Mouse (Mus musculus) bone marrow macrophage, adult 2 months (primary cell): ENCODE measurements around the gene Abhd2. TPM values are rescaled to one million over a fixed set of nuclear protein-coding genes. Genes with fewer than 3 reads are reported as not detected.

Experiments
- H3K27ac ChIP-seq: 2 replicates; pipeline ENCODE4 v1.5.1; 2012; ENCODE audit warnings: low read depth, low read length; ENCODE audit not compliant: insufficient read depth
- H3K4me1 ChIP-seq: 2 replicates; pipeline ENCODE4 v1.6.1; 2012; ENCODE audit warnings: low read length; ENCODE audit not compliant: control insufficient read depth, insufficient read depth
- H3K4me3 ChIP-seq: 2 replicates; pipeline ENCODE4 v1.5.1; 2012; ENCODE audit warnings: mild to moderate bottlenecking, low read length, moderate library complexity; ENCODE audit not compliant: insufficient read depth
- CTCF ChIP-seq: IDR thresholded peaks from 2 replicates; pipeline ENCODE4 v1.5.1; 2012; ENCODE audit warnings: low read depth, mild to moderate bottlenecking, low read length, moderate library complexity
- POLR2A ChIP-seq: IDR thresholded peaks from 2 replicates; pipeline ENCODE4 v1.6.1; 2012; ENCODE audit warnings: mild to moderate bottlenecking, low read depth, low read length, borderline replicate concordance
- polyA plus RNA-seq: library from polyadenylated mRNA; stranded (reverse); fragments of >200 nt; gene quantifications from 2 replicates; pipeline ENCODE4 v1.2.4, GENCODE M21; 2012; ENCODE audit not compliant: missing spikeins, insufficient read depth, insufficient read length

The Abhd2 gene
- polyA plus RNA-seq, 1 experiment: 25.9 TPM

DNA sequence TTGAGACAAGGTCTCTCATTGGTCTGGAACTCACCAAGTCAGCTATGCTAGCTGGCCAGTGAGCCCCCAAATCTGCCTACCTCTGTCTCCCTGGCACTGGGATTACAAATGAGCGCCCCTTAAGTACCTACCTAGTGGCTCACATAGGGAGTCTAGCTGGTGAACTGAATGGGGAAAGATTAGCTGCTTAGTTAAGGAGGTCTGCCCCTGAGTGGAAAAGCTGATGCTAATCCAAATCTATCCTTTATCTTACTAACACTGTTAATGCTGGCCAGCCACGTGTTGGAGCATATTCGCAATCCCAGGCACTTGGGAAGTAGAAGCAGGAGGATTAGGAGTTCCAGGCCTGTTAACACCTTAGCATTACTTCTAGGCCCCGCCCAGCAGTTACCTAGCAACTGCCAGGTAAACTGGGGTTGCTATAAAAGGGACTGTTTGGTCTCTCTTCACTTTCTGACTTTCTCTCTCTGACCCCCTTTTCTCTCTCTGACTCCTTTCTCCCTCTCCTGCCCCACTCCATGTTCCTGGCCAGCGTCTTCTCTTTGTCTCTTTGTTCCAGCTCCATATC lies 117.2 kb downstream of the Abhd2 start:
- Histone ChIP-seq H3K4me3 (no peak overlapping the region), H3K4me1 (peaks cover 8% of the 10 kb centered on the region), H3K27ac (no peak overlapping the region)
- TF ChIP-seq POLR2A (no peak), CTCF (no peak)

GRCm38 (mm10) chr7:79391471-79391870 lies 118.5 kb downstream of the Abhd2 start:
- H3K27ac ChIP-seq: 0 out of 2 replicates have a peak overlapping the region, but pooled peaks have one; percentile 53
- H3K4me1 ChIP-seq: peaks cover 8% of the 10 kb centered on the region
- TF ChIP-seq CTCF (no peak), POLR2A (no peak)
- H3K4me3 ChIP-seq: peak overlapping the region; percentile 87

GRCm38 (mm10) chr7:79391883-79392649 lies 119.1 kb downstream of the Abhd2 start, which contains the start of gene Fanci:
Gene Fanci, plus strand, starts transcription at chr7:79391929.
- Histone ChIP-seq H3K4me1 (peaks cover 4% of the 10 kb centered on the region), H3K4me3 (peak within 1 kb of the TSS; percentile 87), H3K27ac (peak within 1 kb of the TSS; percentile 53)
- no peak for TF ChIP-seq CTCF
- no peak for TF ChIP-seq POLR2A

GRCm38 (mm10) chr7:79392860-79393513 lies 120.0 kb downstream of the Abhd2 start:
- no peak overlapping the region for H3K27ac ChIP-seq
- peak overlapping the region; percentile 33 for H3K4me3 ChIP-seq
- H3K4me1 ChIP-seq: no peaks in the 10 kb centered on the region
- TF ChIP-seq POLR2A (no peak), CTCF (no peak)

DNA sequence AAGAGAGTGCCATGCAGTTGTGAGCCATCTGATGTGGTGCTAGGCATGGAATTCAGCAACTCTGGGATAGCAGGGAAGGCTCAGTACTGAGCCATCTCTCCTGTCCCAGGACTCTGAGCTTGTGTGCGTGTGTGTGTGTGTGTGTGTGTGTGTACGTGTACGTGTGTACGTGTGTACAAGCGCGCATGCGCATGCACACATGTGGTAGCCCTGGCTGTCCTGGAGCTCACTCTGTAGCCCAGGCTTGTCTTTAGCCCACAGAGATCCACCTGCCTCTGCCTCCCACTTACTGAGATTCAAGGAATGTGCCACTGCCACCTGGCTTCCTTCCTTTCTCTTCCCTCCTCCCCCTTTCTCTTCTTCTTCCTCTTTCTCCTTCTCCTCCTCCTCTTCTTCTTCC lies 120.9 kb downstream of the Abhd2 start:
- no peak overlapping the region for H3K27ac ChIP-seq
- no peak for TF ChIP-seq POLR2A
- TF ChIP-seq CTCF: no peak
- no peaks in the 10 kb centered on the region for H3K4me1 ChIP-seq
- H3K4me3 ChIP-seq: no peak overlapping the region

GRCm38 (mm10) chr7:79394666-79395065 lies 121.7 kb downstream of the Abhd2 start:
- no peak for TF ChIP-seq POLR2A
- Histone ChIP-seq H3K27ac (no peak overlapping the region), H3K4me1 (no peaks in the 10 kb centered on the region), H3K4me3 (no peak overlapping the region)

GRCm38 (mm10) chr7:79395186-79395585 lies 122.2 kb downstream of the Abhd2 start:
- TF ChIP-seq POLR2A (no peak), CTCF (no peak)
- Histone ChIP-seq H3K4me3 (no peak overlapping the region), H3K4me1 (no peaks in the 10 kb centered on the region), H3K27ac (no peak overlapping the region)

- no peak for TF ChIP-seq CTCF
- TF ChIP-seq POLR2A: no peak
- Histone ChIP-seq H3K4me3 (no peak overlapping the region), H3K4me1 (no peaks in the 10 kb centered on the region), H3K27ac (no peak overlapping the region)
Observed at GRCm38 (mm10) chr7:79397446-79397963, 124.5 kb downstream of the Abhd2 start.

- no peak overlapping the region for H3K27ac ChIP-seq
- H3K4me1 ChIP-seq: no peaks in the 10 kb centered on the region
- TF ChIP-seq CTCF (no peak), POLR2A (no peak)
- no peak overlapping the region for H3K4me3 ChIP-seq
Observed at GRCm38 (mm10) chr7:79398426-79398825, 125.4 kb downstream of the Abhd2 start.

DNA sequence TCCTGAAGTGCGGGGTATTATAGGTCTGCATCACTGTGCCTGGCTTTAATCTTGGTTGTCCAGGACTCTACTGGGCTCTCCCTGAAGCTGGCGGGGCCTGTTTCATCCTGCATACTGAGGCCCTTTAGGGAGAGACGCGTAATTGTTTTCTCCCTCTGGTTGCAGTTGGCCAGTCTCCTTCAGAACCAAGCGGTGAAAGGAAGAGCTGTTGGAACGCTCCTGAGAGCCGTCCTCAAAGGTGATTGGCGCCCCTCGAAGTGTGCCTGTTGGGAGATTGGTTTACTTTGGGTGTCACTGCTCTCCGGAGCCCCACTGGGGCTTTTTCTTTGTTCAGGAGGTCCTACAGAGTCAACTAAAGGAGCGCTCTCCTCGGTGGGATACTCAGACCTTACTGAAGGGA lies 126.0 kb downstream of the Abhd2 start:
- no peak overlapping the region for H3K27ac ChIP-seq
- H3K4me3 ChIP-seq: no peak overlapping the region
- TF ChIP-seq POLR2A (no peak), CTCF (no peak)
- H3K4me1 ChIP-seq: no peaks in the 10 kb centered on the region
